Mouse (Mus musculus) bone marrow, adult 2 months (tissue): Measurements from ENCODE around the gene Zmym1.
"Not testable (repeated sequence)": the region's sequence is repeated elsewhere in the genome, so short reads cannot be mapped to it uniquely, and the experiment has no call there.

Experiments
- CTCF ChIP-seq: fragments of 200-500 bp; IDR thresholded peaks from 2 replicates; pipeline ENCODE4 v1.5.1; 2011; ENCODE audit warnings: low read length, control low read depth; ENCODE audit not compliant: control insufficient read depth, insufficient read depth
- POLR2A ChIP-seq: fragments of 200-500 bp; IDR thresholded peaks from 2 replicates; pipeline ENCODE4 v1.6.1; 2011; ENCODE audit warnings: low read depth, mild to moderate bottlenecking, control low read depth, low read length, borderline replicate concordance; ENCODE audit not compliant: control insufficient read depth

GRCm38 (mm10) chr4:127099552-127099951 lies 38.6 kb upstream of the Zmym1 start:
- TF ChIP-seq POLR2A, CTCF: not testable (repeated sequence)
